Mouse (Mus musculus) embryonic facial prominence, embryonic 13.5 days (tissue): ENCODE data around the gene Hoxb4. TPM values are rescaled to one million over a fixed set of nuclear protein-coding genes. Genes with fewer than 3 reads are reported as not detected.
A peak's percentile ranks its signal among the peaks of the same experiment; 100 is the strongest.

Source experiments
- ATAC-seq: fragments of 200-750 bp; cut with Nextera tagmentation; 2 replicates; pipeline ENCODE4 v1.8.0; 2017; ENCODE audit warnings: low read depth; ENCODE audit not compliant: insufficient number of reproducible peaks, insufficient read depth, low FRiP score, low TSS enrichment
- H3K27ac ChIP-seq: fragments of 300-500 bp; sonication (generic); 2 replicates; pipeline ENCODE4 v1.5.1; 2015; ENCODE audit warnings: moderate library complexity, mild to moderate bottlenecking, inconsistent platforms
- H3K27me3 ChIP-seq: fragments of 300-500 bp; sonication (generic); 2 replicates; pipeline ENCODE4 v1.6.1; 2015; ENCODE audit warnings: mild to moderate bottlenecking, inconsistent platforms
- H3K36me3 ChIP-seq: fragments of 300-500 bp; sonication (generic); 2 replicates; pipeline ENCODE4 v1.6.1; 2015; ENCODE audit warnings: mild to moderate bottlenecking, inconsistent platforms
- H3K4me1 ChIP-seq: fragments of 300-500 bp; sonication (generic); 2 replicates; pipeline ENCODE4 v1.6.1; 2015; ENCODE audit warnings: inconsistent platforms
- H3K4me2 ChIP-seq: fragments of 300-500 bp; sonication (generic); 2 replicates; pipeline ENCODE4 v1.6.1; 2015; ENCODE audit warnings: moderate library complexity, mild to moderate bottlenecking, inconsistent platforms
- H3K4me3 ChIP-seq: fragments of 300-500 bp; sonication (generic); 2 replicates; pipeline ENCODE4 v1.5.1; 2015; ENCODE audit warnings: mild to moderate bottlenecking, inconsistent platforms
- H3K9ac ChIP-seq: fragments of 300-500 bp; sonication (generic); 2 replicates; pipeline ENCODE4 v1.6.1; 2015; ENCODE audit warnings: mild to moderate bottlenecking, inconsistent platforms
- H3K9me3 ChIP-seq: fragments of 300-500 bp; sonication (generic); 2 replicates; pipeline ENCODE4 v1.6.1; 2016; ENCODE audit warnings: inconsistent platforms
- WGBS: fragments of 180-500 bp; shearing (Covaris S2); methylation state at CpG from one replicate; pipeline ENCODE4 v1.1.7; 2015; ENCODE audit warnings: mixed read lengths; 5-methylcytosine and 5-hydroxymethylcytosine counted together
- polyA plus RNA-seq: library from polyadenylated mRNA; unstranded; fragments of >200 nt; fragmentation: Nextera tagmentation; extraction: Ambion mirVana; gene quantifications from 2 replicates; pipeline ENCODE4 v1.2.1, GENCODE M21; 2015

The Hoxb4 gene
- polyA plus RNA-seq, 1 experiment from 2014 or later = 0.13 TPM

DNA sequence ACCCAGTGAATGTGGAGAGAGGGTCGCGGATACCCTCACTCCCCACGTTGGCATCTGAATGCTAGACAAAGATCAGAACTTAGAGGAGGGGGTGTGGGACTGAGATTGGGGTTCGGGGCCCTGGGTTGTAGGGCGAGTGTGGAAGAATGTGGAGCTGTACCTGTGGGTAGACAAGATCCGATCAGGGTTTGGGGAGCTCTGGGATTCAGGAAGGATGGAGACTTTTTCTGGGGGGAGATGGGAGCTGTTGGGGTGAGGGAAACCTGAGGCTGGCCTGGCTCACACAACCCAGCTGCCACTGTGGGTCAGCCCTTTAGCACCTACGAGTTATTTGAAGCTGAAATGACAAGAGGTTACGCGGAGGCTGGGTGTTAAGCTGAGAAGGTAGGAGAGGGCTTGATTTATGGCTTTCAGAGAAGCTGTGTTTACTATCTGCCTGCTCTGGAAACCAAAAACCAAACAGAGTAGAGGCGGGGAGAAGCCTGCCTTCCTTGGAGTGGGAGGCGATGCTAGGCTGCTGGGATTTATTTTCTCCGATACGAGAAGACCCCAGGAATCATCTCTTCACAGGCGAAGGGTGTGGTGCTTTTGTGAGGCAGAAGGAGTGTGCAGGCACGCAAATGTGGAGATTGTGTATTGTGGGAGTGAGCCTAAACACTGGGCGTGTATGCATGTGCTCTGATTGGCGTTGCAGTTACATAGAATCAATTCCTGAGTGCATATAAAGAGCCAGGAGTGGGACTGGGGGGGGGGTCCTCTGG lies 15.4 kb downstream of the Hoxb4 start:
- 0 out of 2 replicates have a peak overlapping the region, but pooled peaks have one; percentile 23 for H3K4me3 ChIP-seq
- 5% methylated on average over 17 of the region's 17 CpGs for WGBS
- no peaks in the 10 kb centered on the region for H3K36me3 ChIP-seq
- H3K27ac ChIP-seq = no peak overlapping the region
- peaks cover 100% of the 10 kb centered on the region for H3K27me3 ChIP-seq
- H3K9me3 ChIP-seq = no peaks in the 10 kb centered on the region
- H3K9ac ChIP-seq = no peak overlapping the region
- peaks cover 7% of the 10 kb centered on the region for H3K4me1 ChIP-seq
- H3K4me2 ChIP-seq = peak overlapping the region; percentile 49; the same call in 1 of the 2 replicates
- ATAC-seq = no peak

DNA sequence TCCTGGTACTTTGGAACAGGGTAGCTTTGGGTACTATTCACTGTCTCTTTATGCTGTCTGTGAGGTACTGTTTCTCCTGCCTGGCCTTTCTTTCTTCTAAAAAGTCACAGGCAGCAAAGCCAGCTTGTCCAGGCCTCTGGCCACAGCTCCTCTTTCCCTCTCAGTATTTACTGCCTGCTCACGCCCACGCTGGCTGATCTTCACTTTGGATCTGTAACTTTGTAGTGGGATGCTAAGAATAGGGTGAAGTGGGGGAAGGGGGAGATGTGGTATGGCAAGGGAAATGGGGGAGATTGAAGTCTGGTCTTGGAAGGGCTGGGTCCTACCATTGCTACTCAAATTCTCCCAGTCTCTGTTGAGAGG lies 15.9 kb downstream of the Hoxb4 start:
- Histone ChIP-seq H3K4me1 (peaks cover 7% of the 10 kb centered on the region), H3K27me3 (peaks cover 100% of the 10 kb centered on the region), H3K4me3 (no peak overlapping the region), H3K9me3 (no peaks in the 10 kb centered on the region), H3K36me3 (no peaks in the 10 kb centered on the region), H3K27ac (no peak overlapping the region), H3K4me2 (no peak overlapping the region), H3K9ac (no peak overlapping the region)
- WGBS = 3% methylated on average over 2 of the region's 2 CpGs
- ATAC-seq = no peak

DNA sequence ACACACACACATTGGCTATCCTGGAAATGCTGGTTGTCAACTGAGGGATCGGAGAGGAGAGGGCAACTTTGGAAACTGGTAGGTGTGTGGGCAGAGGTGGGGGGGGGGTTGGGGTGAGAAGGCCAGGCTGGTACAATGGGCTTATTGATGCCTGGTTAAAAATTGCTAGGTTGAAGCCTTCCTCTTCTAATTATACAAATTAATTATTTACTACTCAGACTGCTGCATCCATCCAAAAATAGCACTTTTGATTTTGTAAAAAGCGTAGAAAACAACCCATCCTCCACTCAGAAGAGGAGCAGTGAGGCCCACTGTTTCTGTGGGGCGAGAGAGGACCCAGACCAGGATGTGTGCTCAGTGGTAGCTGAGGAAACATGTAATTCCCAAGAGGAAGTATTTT lies 16.9 kb downstream of the Hoxb4 start:
- Histone ChIP-seq H3K4me3 (no peak overlapping the region), H3K27ac (no peak overlapping the region), H3K36me3 (no peaks in the 10 kb centered on the region), H3K4me2 (no peak overlapping the region), H3K9ac (no peak overlapping the region), H3K27me3 (peaks cover 100% of the 10 kb centered on the region), H3K9me3 (no peaks in the 10 kb centered on the region), H3K4me1 (peaks cover 7% of the 10 kb centered on the region)
- no peak for ATAC-seq
- WGBS = 17% methylated on average over 3 of the region's 3 CpGs

DNA sequence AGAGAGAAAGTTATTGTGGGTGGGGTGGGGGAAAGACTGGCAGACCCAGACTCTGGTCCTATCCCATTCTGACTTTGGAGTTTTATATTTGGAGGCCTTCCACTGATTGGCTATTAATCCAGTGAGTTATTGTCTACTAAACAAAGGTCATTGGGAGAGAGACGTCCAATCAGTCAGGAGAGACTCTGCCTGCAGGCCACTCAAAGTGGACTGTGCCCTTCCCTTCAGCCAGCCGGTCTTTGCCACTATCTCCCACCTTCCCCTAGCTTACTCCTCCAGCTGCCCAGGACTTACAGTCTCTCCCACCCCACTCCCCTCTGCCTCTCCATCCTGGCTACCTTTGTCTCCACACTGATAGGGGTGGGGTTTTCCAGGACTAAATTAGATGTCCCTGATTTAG lies 18.5 kb downstream of the Hoxb4 start:
- Histone ChIP-seq H3K27me3 (peaks cover 100% of the 10 kb centered on the region), H3K27ac (no peak overlapping the region), H3K36me3 (no peaks in the 10 kb centered on the region), H3K4me3 (no peak overlapping the region), H3K9ac (no peak overlapping the region), H3K9me3 (no peaks in the 10 kb centered on the region), H3K4me1 (peaks cover 7% of the 10 kb centered on the region), H3K4me2 (no peak overlapping the region)
- no peak for ATAC-seq
- 2% methylated on average over 2 of the region's 2 CpGs for WGBS

DNA sequence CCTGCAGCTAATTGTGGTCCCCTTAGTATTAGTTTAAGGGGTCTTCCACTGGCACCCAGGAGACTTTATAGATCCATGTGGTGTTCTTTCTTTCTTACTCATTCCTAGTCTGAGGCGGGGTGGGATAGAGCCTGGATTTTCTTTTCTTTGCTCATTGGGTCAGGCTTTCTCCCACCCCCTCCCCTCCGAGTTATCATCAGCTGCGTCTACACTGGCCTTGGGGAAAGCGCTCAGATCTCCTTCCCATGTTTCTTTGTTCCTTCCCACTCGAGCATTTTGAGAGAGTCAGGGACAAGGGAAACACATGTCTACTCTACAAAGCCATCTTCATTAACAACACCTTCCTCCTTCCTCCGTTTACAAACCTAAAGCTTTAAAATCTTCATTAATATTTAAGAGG lies 19.0 kb downstream of the Hoxb4 start:
- H3K27me3 ChIP-seq = peaks cover 100% of the 10 kb centered on the region
- no peak for ATAC-seq
- no peak overlapping the region for H3K27ac ChIP-seq
- H3K4me3 ChIP-seq = no peak overlapping the region
- no peak overlapping the region for H3K4me2 ChIP-seq
- no peak overlapping the region for H3K9ac ChIP-seq
- H3K9me3 ChIP-seq = no peaks in the 10 kb centered on the region
- H3K36me3 ChIP-seq = no peaks in the 10 kb centered on the region
- WGBS = 5% methylated on average over 6 of the region's 6 CpGs
- H3K4me1 ChIP-seq = peaks cover 7% of the 10 kb centered on the region

DNA sequence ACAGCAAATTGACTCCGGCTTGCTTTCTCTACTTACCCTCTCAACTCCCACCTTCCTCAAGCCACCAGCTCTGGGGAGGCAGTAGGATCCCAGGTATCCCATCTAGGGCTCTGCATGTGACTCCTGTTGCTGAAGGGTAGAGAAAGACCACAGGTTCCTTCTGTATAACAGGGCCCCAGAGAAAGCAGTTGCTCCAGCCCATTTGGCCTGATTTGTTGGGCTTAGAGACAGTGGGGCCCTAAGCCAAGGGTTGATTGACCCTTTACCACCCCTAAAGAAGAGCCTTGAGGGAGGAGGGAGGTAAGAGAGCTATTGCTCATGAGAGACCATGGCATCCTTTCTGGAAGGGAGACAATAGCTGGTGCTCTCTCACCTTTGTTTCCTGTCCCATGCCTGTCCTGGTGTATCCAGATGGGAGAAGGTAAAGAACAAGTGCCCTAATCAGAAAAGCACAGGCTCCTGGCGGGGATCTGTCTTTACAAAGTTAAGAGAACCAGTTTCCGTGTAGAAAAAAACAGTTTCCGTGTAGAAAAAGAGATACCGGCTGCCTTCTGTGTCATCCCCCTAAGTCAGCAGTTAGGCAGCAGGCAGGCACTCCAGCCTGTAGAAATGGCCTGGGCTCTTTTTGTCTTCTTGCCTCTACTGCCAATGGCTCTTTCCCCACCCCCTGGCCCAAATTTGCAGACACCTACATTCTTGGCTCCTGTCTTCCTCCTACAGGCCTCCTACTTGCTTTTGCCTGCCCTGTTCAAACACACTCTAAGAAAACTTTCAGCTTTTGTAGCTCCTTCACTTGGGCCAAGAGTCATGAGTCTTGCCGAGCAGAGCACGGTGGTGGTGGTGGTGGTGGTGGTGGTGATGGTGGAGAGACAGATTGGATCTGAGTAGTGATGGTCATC lies 21.1 kb downstream of the Hoxb4 start:
- ATAC-seq = no peak
- no peak overlapping the region for H3K4me2 ChIP-seq
- WGBS = 11% methylated on average over 7 of the region's 7 CpGs

DNA sequence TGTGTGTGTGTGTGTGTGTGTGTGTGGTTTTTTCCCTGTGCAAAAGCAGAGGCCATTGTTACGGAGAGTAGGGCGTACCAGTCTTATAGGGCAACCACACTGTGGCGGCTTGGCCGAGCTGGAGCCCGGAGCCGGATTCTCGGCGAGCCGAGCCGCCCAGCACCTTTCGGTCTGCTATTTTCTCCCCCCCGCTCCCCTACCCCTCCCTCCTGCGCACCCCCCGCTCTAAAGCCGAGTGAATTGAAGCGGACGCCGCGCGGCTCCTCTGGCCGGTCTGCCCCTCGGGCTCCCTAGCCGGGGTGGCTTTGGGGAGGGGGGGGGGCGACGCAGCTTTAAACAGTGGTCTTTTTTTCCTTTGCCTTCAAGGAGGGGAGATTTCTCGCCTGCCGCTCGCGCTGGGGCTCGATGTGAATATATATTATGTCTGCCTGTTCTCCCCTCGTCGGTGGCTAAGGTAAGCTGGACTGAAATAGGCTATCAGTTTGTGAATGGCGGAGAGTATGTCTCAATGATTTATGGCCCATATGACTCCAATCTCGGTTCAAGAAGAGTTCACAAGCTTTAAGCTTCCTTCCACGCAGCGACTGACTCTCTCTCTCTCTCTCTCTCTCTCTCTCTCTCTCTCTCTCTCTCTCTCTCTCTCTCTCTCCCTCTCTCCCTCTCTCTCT lies 22.8 kb downstream of the Hoxb4 start:
- H3K4me1 ChIP-seq = 0 out of 2 replicates have a peak, but pooled peaks cover 4% of the 10 kb centered on the region
- ATAC-seq = no peak
- H3K36me3 ChIP-seq = no peaks in the 10 kb centered on the region
- no peaks in the 10 kb centered on the region for H3K9me3 ChIP-seq
- H3K4me2 ChIP-seq = no peak overlapping the region
- WGBS = 0% methylated on average over 34 of the region's 36 CpGs
- H3K4me3 ChIP-seq = no peak overlapping the region
- H3K27me3 ChIP-seq = peaks cover 100% of the 10 kb centered on the region
- H3K9ac ChIP-seq = no peak overlapping the region
- no peak overlapping the region for H3K27ac ChIP-seq

More for the DNA sequence above, 21.1 kb downstream of the Hoxb4 start:
- H3K4me1 ChIP-seq = no peaks in the 10 kb centered on the region
- H3K9me3 ChIP-seq = no peaks in the 10 kb centered on the region
- H3K4me3 ChIP-seq = no peak overlapping the region
- no peaks in the 10 kb centered on the region for H3K36me3 ChIP-seq
- peaks cover 100% of the 10 kb centered on the region for H3K27me3 ChIP-seq
- H3K27ac ChIP-seq = no peak overlapping the region
- no peak overlapping the region for H3K9ac ChIP-seq

DNA sequence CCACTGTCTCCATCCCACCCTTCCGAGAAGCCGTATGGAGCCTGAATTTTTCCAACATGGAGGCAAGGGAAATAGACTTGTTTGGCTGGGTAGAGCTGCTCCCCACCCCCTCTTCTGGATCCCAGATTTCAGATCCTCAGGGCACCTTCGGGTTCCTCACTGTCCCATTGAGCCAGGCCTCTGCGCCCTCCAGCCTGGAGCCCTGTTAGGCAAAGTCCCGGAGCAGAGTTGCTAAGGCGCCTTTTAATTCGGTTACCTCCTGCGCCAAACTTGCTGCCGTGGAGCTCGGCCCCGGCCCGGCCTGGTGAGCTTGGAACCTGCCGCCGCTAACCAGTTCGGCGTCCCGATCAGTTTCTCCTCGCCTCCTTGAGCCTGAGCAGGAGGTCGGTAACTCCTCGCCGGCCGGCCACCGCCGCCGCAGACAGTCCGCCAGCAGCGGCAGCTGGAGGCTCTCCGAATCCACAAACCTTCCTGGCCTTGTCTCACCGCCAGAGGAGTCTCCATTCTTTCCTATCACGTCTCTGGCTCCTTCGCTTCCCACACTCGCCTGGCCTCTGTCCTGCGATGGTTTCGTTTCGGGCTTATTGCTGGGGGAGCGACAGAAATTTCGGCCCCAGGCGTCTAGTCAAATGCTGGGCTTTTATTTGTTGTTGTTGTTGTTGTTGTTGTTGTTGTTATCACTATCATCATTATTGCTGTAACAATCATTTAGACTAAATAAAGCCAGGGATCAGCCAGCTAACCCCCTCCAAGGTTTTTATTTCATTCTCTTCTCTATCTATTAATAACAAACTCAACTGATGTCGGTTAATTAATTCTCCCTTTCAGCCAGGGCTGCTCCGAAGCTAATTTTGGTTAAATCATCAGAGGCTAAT lies 23.9 kb downstream of the Hoxb4 start:
- H3K9ac ChIP-seq = no peak overlapping the region
- whole genome bisulfite sequencing = under 1% methylated on average over 40 of the region's 40 CpGs

DNA sequence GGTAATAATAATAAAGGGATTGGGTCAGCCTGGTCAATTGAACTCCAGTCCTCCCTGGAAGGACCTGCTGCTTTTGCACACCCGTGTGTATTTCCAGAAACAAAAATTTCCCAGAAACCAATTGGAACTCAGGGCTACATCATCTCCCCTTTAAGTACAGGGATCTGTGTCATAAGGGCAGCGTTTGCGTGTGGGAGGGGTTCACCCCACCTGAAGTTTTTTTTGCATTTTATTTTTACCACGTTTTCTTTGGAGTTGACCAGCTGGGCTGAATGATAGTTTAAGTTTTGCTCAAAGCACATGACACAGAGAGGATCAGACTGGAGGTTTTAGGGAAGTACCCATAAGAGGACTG lies 24.5 kb downstream of the Hoxb4 start:
- no peak for ATAC-seq
- no peaks in the 10 kb centered on the region for H3K36me3 ChIP-seq
- 1% methylated on average over 4 of the region's 4 CpGs for WGBS
- no peak overlapping the region for H3K9ac ChIP-seq
- H3K27ac ChIP-seq = no peak overlapping the region
- no peaks in the 10 kb centered on the region for H3K9me3 ChIP-seq
- 0 out of 2 replicates have a peak, but pooled peaks cover 4% of the 10 kb centered on the region for H3K4me1 ChIP-seq
- no peak overlapping the region for H3K4me2 ChIP-seq
- H3K27me3 ChIP-seq = peaks cover 98% of the 10 kb centered on the region
- H3K4me3 ChIP-seq = no peak overlapping the region

More for the DNA sequence above, 23.9 kb downstream of the Hoxb4 start:
- Histone ChIP-seq H3K4me2 (0 out of 2 replicates have a peak overlapping the region, but pooled peaks have one; percentile 5), H3K4me1 (0 out of 2 replicates have a peak, but pooled peaks cover 4% of the 10 kb centered on the region), H3K9me3 (no peaks in the 10 kb centered on the region), H3K27ac (no peak overlapping the region), H3K27me3 (peaks cover 100% of the 10 kb centered on the region), H3K4me3 (no peak overlapping the region), H3K36me3 (no peaks in the 10 kb centered on the region)
- ATAC-seq = no peak

DNA sequence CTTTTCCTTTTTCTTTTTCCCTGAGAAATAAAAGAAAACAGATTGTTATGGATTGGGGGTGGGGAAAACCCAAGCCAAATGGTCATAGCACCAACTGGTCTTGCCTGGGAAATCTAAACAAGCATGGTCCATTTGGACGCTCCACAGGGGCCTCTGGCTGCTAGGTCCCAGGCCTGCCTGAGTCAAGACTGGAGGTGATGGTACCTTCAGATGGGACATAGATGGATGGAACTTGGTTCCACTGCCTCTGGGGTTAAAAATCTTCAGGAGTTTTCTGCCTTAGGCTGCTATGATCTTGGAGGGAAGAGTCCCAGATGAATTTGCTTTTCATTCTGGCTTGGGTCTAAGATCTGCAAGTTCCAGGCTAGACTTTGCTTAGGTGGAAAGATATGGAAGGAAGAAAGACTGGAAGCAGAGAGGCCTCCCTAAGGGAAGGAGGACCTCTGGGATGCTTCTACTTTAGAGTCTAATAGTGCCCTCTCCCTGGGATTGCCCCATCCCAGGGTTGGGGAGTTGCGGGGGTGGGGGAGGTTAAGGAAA lies 25.2 kb downstream of the Hoxb4 start:
- no peak for ATAC-seq
- 0 out of 2 replicates have a peak, but pooled peaks cover 4% of the 10 kb centered on the region for H3K4me1 ChIP-seq
- no peak overlapping the region for H3K4me3 ChIP-seq
- H3K27me3 ChIP-seq = peaks cover 98% of the 10 kb centered on the region
- WGBS = 2% methylated on average over 2 of the region's 2 CpGs
- H3K36me3 ChIP-seq = no peaks in the 10 kb centered on the region
- H3K9ac ChIP-seq = no peak overlapping the region
- H3K27ac ChIP-seq = no peak overlapping the region
- no peak overlapping the region for H3K4me2 ChIP-seq
- H3K9me3 ChIP-seq = no peaks in the 10 kb centered on the region
